Mouse (Mus musculus) limb, embryonic 12.5 days (tissue): ENCODE data around the gene D130043K22Rik. TPM values are rescaled to one million over a fixed set of nuclear protein-coding genes. Genes with fewer than 3 reads are reported as not detected.

ENCODE experiments used
- ATAC-seq: fragments of 200-750 bp; cut with Nextera tagmentation; 2 replicates; pipeline ENCODE4 v1.8.0; 2017; ENCODE audit warnings: low read depth, moderate TSS enrichment; ENCODE audit not compliant: insufficient number of reproducible peaks, insufficient read depth, low FRiP score, low TSS enrichment
- H3K27ac ChIP-seq: fragments of 300-500 bp; sonication (generic); 2 replicates; pipeline ENCODE4 v1.5.1; 2016; ENCODE audit warnings: mild to moderate bottlenecking, moderate library complexity
- H3K27me3 ChIP-seq: fragments of 300-500 bp; sonication (generic); 2 replicates; pipeline ENCODE4 v1.6.1; 2016; ENCODE audit warnings: mild to moderate bottlenecking, moderate library complexity
- H3K36me3 ChIP-seq: fragments of 300-500 bp; sonication (generic); 2 replicates; pipeline ENCODE4 v1.6.1; 2016; ENCODE audit warnings: mild to moderate bottlenecking, moderate library complexity
- H3K4me1 ChIP-seq: fragments of 300-500 bp; sonication (generic); replicated peaks from 2 replicates; pipeline ENCODE4 v1.6.1; 2016
- H3K4me2 ChIP-seq: fragments of 300-500 bp; sonication (generic); 2 replicates; pipeline ENCODE4 v1.6.1; 2016; ENCODE audit warnings: mild to moderate bottlenecking, moderate library complexity
- H3K4me3 ChIP-seq: fragments of 300-500 bp; sonication (generic); replicated peaks from 2 replicates; pipeline ENCODE4 v1.5.1; 2016; ENCODE audit warnings: mild to moderate bottlenecking
- H3K9ac ChIP-seq: fragments of 300-500 bp; sonication (generic); replicated peaks from 2 replicates; pipeline ENCODE4 v1.6.1; 2016; ENCODE audit warnings: mild to moderate bottlenecking, moderate library complexity
- H3K9me3 ChIP-seq: fragments of 300-500 bp; sonication (generic); 2 replicates; pipeline ENCODE4 v1.6.1; 2016; ENCODE audit warnings: mild to moderate bottlenecking, moderate library complexity
- whole genome bisulfite sequencing: fragments of 180-500 bp; shearing (Covaris S2); methylation state at CpG from one replicate; pipeline ENCODE4 v1.1.7; 2016; 5-methylcytosine and 5-hydroxymethylcytosine counted together
- polyA plus RNA-seq: library from polyadenylated mRNA; unstranded; fragments of >200 nt; fragmentation: Nextera tagmentation; extraction: Ambion mirVana; gene quantifications from 2 replicates; pipeline ENCODE4 v1.2.1, GENCODE M21; 2016

Gene D130043K22Rik
- polyA plus RNA-seq, 1 experiment from 2014 or later = 0.29 TPM

DNA sequence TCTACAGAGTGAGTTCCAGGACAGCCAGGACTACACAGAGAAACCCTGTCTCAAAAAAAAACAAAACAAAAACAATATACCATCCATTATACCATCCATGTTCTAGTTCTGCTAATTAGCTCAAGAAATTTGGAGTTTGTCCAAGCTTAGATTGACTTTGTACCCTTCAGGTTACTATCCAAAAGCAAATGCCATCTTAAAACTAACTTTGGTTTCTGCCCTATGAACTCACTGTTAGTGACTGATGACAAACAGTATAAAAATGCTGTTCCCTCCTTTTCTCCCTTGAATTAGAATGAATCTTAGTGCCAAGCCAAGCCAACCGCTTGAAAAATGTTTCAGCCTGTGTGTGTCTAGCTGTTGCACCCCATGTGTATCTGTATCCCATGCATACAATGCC, 30.3 kb upstream of the D130043K22Rik start:
- peaks cover 68% of the 10 kb centered on the region for H3K36me3 ChIP-seq

DNA sequence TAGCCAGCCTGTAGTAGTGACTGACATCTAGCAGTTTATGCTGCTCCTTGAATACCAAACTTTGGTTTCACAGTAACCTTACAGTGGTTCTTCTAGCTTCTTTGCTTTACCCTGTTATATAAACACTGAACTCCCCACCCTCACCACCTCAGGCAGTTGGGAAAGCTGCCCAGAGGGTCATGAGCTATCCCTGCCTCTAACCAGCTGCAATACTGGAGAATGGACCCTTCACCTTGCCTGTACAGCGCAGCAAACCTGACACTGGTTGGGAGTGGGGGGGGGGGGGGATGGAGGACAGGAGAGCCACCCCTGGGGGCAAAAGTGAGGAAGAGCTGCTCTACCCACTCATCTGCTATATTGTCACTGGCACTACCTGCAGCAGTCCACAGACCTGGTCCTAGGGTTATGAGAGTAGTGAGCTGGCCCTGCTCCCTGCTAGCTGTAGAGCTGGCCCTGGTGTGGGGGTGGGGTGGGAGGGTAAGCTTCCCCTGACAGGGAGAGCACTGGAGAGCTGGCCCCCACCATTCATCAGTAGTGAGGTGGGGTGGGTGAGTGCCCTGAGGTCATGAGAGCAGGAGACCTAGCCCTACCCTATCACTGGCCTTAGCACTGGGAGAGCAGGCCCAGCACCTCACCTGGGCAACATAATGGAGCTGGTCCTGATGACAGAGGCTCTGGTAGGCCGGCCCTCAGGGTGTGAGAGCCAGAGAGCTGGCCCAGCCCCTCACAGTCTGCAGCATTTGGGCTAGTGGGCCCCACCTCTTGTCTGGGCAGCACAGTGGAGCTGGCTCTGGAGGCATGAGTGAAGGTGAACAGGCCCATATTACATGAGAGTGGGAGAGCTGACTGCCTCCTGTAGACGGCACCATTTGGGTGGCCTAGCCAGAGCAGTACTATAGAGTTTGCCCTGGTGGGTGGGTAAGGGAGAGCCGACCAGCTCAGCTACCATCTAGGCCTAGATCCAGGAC, 28.5 kb upstream of the D130043K22Rik start:
- H3K27me3 ChIP-seq = no peaks in the 10 kb centered on the region
- H3K4me2 ChIP-seq = no peak overlapping the region
- H3K9me3 ChIP-seq = no peaks in the 10 kb centered on the region
- H3K4me3 ChIP-seq = no peak overlapping the region
- 58% methylated on average over 4 of the region's 4 CpGs for WGBS
- 0 out of 2 replicates have a peak overlapping the region, but pooled peaks have one; percentile 5 for H3K27ac ChIP-seq
- no peak overlapping the region for H3K9ac ChIP-seq
- peak; percentile 82 for ATAC-seq
- peaks cover 55% of the 10 kb centered on the region for H3K36me3 ChIP-seq
- H3K4me1 ChIP-seq = no peaks in the 10 kb centered on the region

More for the DNA sequence above, 30.3 kb upstream of the D130043K22Rik start:
- Histone ChIP-seq H3K4me1 (no peaks in the 10 kb centered on the region), H3K4me3 (no peak overlapping the region), H3K4me2 (no peak overlapping the region), H3K9ac (no peak overlapping the region), H3K27ac (no peak overlapping the region), H3K9me3 (no peaks in the 10 kb centered on the region), H3K27me3 (no peaks in the 10 kb centered on the region)
- 81% methylated on average over 1 of the region's 1 CpGs for WGBS
- ATAC-seq = no peak

DNA sequence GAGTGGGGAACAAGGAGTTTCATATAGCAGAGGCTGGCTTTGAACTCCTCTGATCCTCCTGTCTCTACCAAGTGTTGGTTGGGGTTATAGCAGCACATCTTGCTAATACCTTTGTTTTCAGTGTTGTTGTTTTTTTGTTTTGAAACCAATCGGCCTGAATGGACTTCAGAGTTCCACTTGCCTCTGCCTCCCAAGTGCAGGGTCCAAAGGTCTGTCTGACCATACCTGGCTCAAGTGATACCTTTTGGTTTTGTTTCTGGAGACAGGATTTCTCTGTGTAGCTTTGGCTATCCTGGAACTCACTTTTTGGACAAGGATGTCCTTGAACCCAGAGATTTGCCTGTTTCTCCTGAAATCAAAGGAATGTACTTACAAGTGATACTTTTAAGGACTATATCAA, 25.0 kb upstream of the D130043K22Rik start:
- Histone ChIP-seq H3K4me2 (no peak overlapping the region), H3K27me3 (no peaks in the 10 kb centered on the region), H3K9ac (no peak overlapping the region), H3K9me3 (no peaks in the 10 kb centered on the region), H3K27ac (no peak overlapping the region), H3K4me1 (no peaks in the 10 kb centered on the region), H3K36me3 (peaks cover 24% of the 10 kb centered on the region), H3K4me3 (no peak overlapping the region)
- no peak for ATAC-seq
- WGBS = 80% methylated on average over 1 of the region's 1 CpGs

GRCm38 (mm10) chr13:24822663-24823343, 22.1 kb upstream of the D130043K22Rik start:
- H3K9me3 ChIP-seq = no peaks in the 10 kb centered on the region
- no peaks in the 10 kb centered on the region for H3K27me3 ChIP-seq
- no peak overlapping the region for H3K27ac ChIP-seq
- H3K4me3 ChIP-seq = no peak overlapping the region
- no peak overlapping the region for H3K4me2 ChIP-seq
- no peaks in the 10 kb centered on the region for H3K4me1 ChIP-seq
- H3K36me3 ChIP-seq = peaks cover 16% of the 10 kb centered on the region
- ATAC-seq = no peak
- 86% methylated on average over 16 of the region's 16 CpGs for WGBS
- no peak overlapping the region for H3K9ac ChIP-seq

GRCm38 (mm10) chr13:24824647-24825046, 20.3 kb upstream of the D130043K22Rik start:
- WGBS = 85% methylated on average over 4 of the region's 4 CpGs

DNA sequence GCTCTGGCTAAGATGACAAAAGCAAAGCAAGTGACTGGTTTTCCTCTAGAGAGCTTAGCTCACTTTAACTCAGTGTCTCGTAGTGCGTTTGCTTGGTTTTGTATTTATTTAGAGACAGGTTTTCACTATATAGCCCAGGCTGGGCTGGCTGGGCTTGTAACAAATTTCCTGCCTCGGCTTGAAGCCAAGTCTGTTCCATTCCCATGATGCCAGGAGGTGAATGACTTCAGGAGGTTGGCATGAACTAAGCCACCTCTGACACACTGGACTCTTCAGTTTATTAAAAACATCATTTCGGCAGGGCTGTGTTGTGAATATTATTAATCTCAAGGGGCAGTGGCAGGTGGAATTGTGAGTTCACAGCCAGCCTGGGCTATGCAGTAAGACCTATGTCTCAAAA, 19.3 kb upstream of the D130043K22Rik start:
- no peak overlapping the region for H3K9ac ChIP-seq
- no peaks in the 10 kb centered on the region for H3K27me3 ChIP-seq
- no peaks in the 10 kb centered on the region for H3K4me1 ChIP-seq
- H3K4me2 ChIP-seq = no peak overlapping the region
- H3K9me3 ChIP-seq = no peaks in the 10 kb centered on the region
- H3K4me3 ChIP-seq = no peak overlapping the region
- no peak overlapping the region for H3K27ac ChIP-seq
- 87% methylated on average over 4 of the region's 4 CpGs for WGBS
- no peaks in the 10 kb centered on the region for H3K36me3 ChIP-seq
- no peak for ATAC-seq

More at GRCm38 (mm10) chr13:24824647-24825046, 20.3 kb upstream of the D130043K22Rik start:
- no peaks in the 10 kb centered on the region for H3K9me3 ChIP-seq
- no peak overlapping the region for H3K9ac ChIP-seq
- ATAC-seq = no peak
- no peaks in the 10 kb centered on the region for H3K27me3 ChIP-seq
- H3K4me3 ChIP-seq = no peak overlapping the region
- H3K4me1 ChIP-seq = no peaks in the 10 kb centered on the region
- no peak overlapping the region for H3K4me2 ChIP-seq
- H3K27ac ChIP-seq = no peak overlapping the region
- peaks cover 5% of the 10 kb centered on the region; the same call in 1 of the 2 replicates for H3K36me3 ChIP-seq

DNA sequence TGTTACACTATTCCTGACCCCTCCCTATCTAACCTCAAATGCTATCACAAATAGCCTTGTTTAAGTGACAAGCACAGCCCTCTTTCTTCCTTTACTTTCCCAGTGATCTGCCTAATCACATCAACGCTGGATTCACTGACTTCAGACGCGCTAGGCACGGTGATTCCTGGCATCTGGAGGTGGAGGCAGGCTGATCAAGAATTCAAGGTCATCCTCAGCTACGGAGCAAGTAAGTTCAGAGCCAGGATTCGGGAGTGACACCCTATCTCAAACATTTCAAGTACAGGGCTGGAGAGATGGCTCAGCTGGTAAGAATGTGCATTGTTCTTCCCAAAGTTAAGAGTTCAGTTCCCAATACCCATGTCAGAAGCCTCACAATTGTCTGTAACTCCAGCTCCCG, 18.8 kb upstream of the D130043K22Rik start:
- Histone ChIP-seq H3K36me3 (no peaks in the 10 kb centered on the region), H3K4me3 (no peak overlapping the region), H3K4me1 (no peaks in the 10 kb centered on the region), H3K9ac (no peak overlapping the region), H3K27me3 (no peaks in the 10 kb centered on the region), H3K9me3 (no peaks in the 10 kb centered on the region), H3K27ac (no peak overlapping the region), H3K4me2 (no peak overlapping the region)
- 91% methylated on average over 7 of the region's 7 CpGs for WGBS
- no peak for ATAC-seq

- H3K4me2 ChIP-seq = peak overlapping the region; percentile 75
- peak overlapping the region; percentile 83 for H3K27ac ChIP-seq
- peak overlapping the region; percentile 91 for H3K9ac ChIP-seq
- 0 out of 2 replicates have a peak, but pooled peaks cover 8% of the 10 kb centered on the region for H3K36me3 ChIP-seq
- WGBS = 4% methylated on average over 20 of the region's 20 CpGs
- ATAC-seq = no peak
- peaks cover 22% of the 10 kb centered on the region for H3K4me1 ChIP-seq
- H3K9me3 ChIP-seq = no peaks in the 10 kb centered on the region
- peak overlapping the region; percentile 95 for H3K4me3 ChIP-seq
- no peaks in the 10 kb centered on the region for H3K27me3 ChIP-seq
Observed at GRCm38 (mm10) chr13:24830756-24831352, 14.1 kb upstream of the D130043K22Rik start.

GRCm38 (mm10) chr13:24831353-24832130, 13.4 kb upstream of the D130043K22Rik start, which contains the start of the genes Acot13 and Tdp2:
Gene Acot13 (minus strand): TSS chr13:24831540.
Gene Tdp2 (plus strand): TSS chr13:24831679.
- WGBS = under 1% methylated on average over 86 of the region's 90 CpGs
- no peaks in the 10 kb centered on the region for H3K9me3 ChIP-seq
- peak within 1 kb of the TSS; percentile 75 for H3K4me2 ChIP-seq
- H3K9ac ChIP-seq = peak within 1 kb of the TSS; percentile 91
- peaks cover 8% of the 10 kb centered on the region; the same call in 1 of the 2 replicates for H3K36me3 ChIP-seq
- peak; percentile 95 for ATAC-seq
- no peaks in the 10 kb centered on the region for H3K27me3 ChIP-seq
- peak within 1 kb of the TSS; percentile 95 for H3K27ac ChIP-seq
- H3K4me1 ChIP-seq = peaks cover 27% of the 10 kb centered on the region
- H3K4me3 ChIP-seq = peak within 1 kb of the TSS; percentile 95

DNA sequence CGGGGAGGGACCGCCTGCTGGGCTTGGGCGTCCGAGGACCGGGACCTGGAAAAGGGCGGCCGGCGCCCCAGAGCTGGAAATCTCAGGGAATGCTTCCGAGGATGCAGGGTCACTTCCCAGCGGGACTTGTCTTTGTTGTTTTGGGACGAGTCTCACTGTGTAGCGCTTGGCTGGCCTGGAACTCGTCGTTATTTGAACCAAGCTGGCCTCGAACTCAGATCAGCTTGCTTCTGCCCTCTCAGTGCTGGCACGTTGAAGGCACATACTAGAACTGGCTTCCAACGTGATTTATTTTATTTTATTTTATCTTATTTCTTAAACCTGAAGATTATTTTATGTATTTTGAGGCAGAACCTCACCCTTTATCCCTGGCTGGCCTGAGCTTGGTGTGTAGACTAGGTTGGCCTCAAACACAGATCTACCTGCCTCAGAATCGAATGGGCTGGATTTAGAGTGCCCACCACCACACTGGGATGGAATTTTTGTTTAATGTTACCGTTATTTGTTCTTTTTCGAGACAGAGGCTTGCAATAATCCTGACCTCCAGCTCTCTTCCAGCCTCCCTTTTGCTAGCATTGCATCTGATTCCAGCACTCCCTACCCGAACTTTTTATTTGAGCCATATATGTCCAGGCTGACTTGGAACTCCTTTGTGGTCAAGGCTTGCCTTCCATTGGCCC, 12.7 kb upstream of the D130043K22Rik start:
- peaks cover 11% of the 10 kb centered on the region; the same call in 1 of the 2 replicates for H3K36me3 ChIP-seq
- H3K27ac ChIP-seq = peak overlapping the region; percentile 95
- no peaks in the 10 kb centered on the region for H3K27me3 ChIP-seq
- H3K9ac ChIP-seq = peak overlapping the region; percentile 91
- H3K9me3 ChIP-seq = no peaks in the 10 kb centered on the region
- H3K4me1 ChIP-seq = peaks cover 28% of the 10 kb centered on the region
- WGBS = 4% methylated on average over 21 of the region's 21 CpGs
- ATAC-seq = no peak
- H3K4me2 ChIP-seq = peak overlapping the region; percentile 75
- peak overlapping the region; percentile 95 for H3K4me3 ChIP-seq
